Mouse (Mus musculus) spleen, adult 2 months (tissue): ENCODE measurements around the gene Ankrd13c.

Experiments used
- CTCF ChIP-seq: fragments of 200-500 bp; IDR thresholded peaks from 2 replicates; pipeline ENCODE4 v1.5.1; 2011; ENCODE audit warnings: mild to moderate bottlenecking, inconsistent platforms; ENCODE audit not compliant: insufficient read depth, insufficient read length, insufficient replicate concordance; ENCODE audit errors: extremely low read depth
- POLR2A ChIP-seq: fragments of 200-500 bp; IDR thresholded peaks from 2 replicates; pipeline ENCODE4 v1.6.1; 2011; ENCODE audit warnings: low read depth, low read length, inconsistent platforms

GRCm38 (mm10) chr3:157932074-157932473, 15.0 kb upstream of the Ankrd13c start:
- TF ChIP-seq CTCF, result no peak
- no peak for TF ChIP-seq POLR2A
